Mouse (Mus musculus) layer of hippocampus, adult 11-12 months (tissue): Measurements from ENCODE around the gene Pla2g3.

ENCODE experiments used
- DNase-seq: peaks from one replicate; pipeline ENCODE4 v3.0.0; 2022; ENCODE audit warnings: low spot score

Pla2g3 gene

GRCm38 (mm10) chr11:3494857-3495256 lies 6.8 kb downstream of the Pla2g3 start:
- DNase-seq, result peak; percentile 31

- no peak for DNase-seq
Measured at GRCm38 (mm10) chr11:3495496-3495895, 7.4 kb downstream of the Pla2g3 start.

GRCm38 (mm10) chr11:3496756-3497155 lies 8.7 kb downstream of the Pla2g3 start:
- no peak for DNase-seq

GRCm38 (mm10) chr11:3497296-3497695 lies 9.2 kb downstream of the Pla2g3 start:
- DNase-seq, result no peak

GRCm38 (mm10) chr11:3502057-3502456 lies 14.0 kb downstream of the Pla2g3 start:
- DNase-seq, result no peak

GRCm38 (mm10) chr11:3502459-3503072 lies 14.5 kb downstream of the Pla2g3 start:
- DNase-seq, result no peak

GRCm38 (mm10) chr11:3503755-3504693 lies 15.9 kb downstream of the Pla2g3 start:
- DNase-seq, result no peak

GRCm38 (mm10) chr11:3508226-3508625 lies 20.1 kb downstream of the Pla2g3 start:
- no peak for DNase-seq

- DNase-seq, result no peak
Measured at GRCm38 (mm10) chr11:3509181-3510085, 21.3 kb downstream of the Pla2g3 start.

- DNase-seq, result no peak
Measured at GRCm38 (mm10) chr11:3510321-3510720, 22.2 kb downstream of the Pla2g3 start.

- DNase-seq, result no peak
Measured at GRCm38 (mm10) chr11:3513291-3513690, 25.2 kb downstream of the Pla2g3 start.

GRCm38 (mm10) chr11:3514529-3515054 lies 26.5 kb downstream of the Pla2g3 start, which contains the start of gene Selenom:
Selenom (plus strand) TSS chr11:3514684.
- DNase-seq, result peak; percentile 92

GRCm38 (mm10) chr11:3515216-3515615 lies 27.1 kb downstream of the Pla2g3 start:
- DNase-seq, result no peak

GRCm38 (mm10) chr11:3515637-3516036 lies 27.6 kb downstream of the Pla2g3 start:
- no peak for DNase-seq

GRCm38 (mm10) chr11:3516121-3516520 lies 28.0 kb downstream of the Pla2g3 start:
- DNase-seq, result no peak

- no peak for DNase-seq
Measured at GRCm38 (mm10) chr11:3516859-3517845, 29.1 kb downstream of the Pla2g3 start.

GRCm38 (mm10) chr11:3517846-3518732 lies 30.0 kb downstream of the Pla2g3 start:
- DNase-seq, result no peak

GRCm38 (mm10) chr11:3519051-3519726 lies 31.1 kb downstream of the Pla2g3 start:
- no peak for DNase-seq
